Mouse (Mus musculus) layer of hippocampus, postnatal 10 days (tissue): ENCODE measurements at regions not wholly inside any gene's neighbourhood (a gene's known extent, or its start where the extent isn't known, plus 50 kb on each side); places are given as distances from the start of the nearest gene placed in this dataset.
"Not testable (repeated sequence)": the region's sequence is repeated elsewhere in the genome, so short reads cannot be mapped to it uniquely, and the experiment has no call there.

Source experiments
- DNase-seq, 2 experiments: peaks; one replicate each; pipeline ENCODE4 v3.0.0; 2021; ENCODE audit warnings: low spot score in 2 of 2

DNA sequence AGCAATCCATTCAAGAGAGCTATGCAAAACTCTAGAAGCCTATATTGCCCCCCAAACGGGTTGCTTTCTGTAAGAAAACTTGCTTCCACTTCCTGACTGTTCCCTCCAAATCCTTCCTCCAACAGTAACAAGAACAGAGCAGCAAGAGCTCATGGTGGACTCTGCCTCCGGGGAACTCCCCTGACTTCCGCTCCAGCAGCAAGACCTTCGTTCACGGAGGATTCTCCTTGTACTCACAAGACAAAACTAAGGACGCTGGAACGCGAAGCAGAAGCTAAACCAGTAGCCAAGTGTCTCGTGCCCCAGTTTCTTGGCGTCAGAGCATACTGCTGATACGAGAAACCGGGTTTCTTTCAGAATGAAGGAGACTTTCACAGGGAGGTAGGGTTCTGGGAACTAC lies 50.7 kb downstream of the H2al2a start:
- DNase-seq = no peak

DNA sequence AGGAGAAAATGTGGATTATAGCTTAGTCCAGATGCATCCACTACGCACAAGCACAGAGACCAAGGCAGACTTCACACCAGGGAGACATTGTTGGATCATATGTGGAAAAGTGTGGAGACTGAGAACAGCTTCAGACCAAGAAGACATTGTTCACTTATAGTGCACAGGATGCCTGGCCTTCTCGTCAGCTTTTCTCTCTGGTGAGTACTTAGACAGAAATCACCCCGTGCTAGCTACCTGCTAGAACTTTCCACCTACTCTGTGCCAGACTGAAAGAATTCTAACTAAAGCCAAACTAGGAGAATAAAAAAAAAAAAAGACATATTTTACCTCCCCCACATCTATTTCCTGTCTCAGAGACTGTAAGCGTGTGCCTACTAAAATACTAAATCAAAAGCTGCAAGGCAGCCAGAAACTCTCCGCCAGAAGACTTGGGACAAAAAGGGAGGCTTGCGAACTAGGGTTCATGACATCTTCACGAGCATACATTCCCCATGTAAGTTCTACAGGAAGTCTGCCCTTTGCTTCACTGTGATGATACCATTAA lies 51.3 kb downstream of the H2al2a start:
- DNase-seq = no peak

DNA sequence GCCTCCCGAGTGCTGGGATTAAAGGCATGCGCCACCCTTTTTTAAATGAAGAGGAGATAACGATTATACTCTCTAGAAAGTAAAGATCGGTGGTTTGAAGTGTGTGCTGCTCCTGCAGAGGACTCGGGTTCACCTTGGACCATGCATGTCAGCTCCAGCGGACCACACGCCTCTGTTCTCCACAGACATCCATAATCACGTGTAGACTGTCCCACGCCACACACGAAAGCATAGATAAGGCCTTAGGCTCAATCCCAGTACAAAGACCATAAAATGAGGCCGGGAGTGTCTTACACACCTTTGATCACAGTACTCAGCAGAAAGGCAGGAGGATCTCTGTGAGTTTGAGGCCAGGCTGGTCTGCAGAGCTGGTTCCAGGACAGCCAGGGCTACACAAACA lies 53.3 kb downstream of the H2al2a start:
- DNase-seq = no peak

DNA sequence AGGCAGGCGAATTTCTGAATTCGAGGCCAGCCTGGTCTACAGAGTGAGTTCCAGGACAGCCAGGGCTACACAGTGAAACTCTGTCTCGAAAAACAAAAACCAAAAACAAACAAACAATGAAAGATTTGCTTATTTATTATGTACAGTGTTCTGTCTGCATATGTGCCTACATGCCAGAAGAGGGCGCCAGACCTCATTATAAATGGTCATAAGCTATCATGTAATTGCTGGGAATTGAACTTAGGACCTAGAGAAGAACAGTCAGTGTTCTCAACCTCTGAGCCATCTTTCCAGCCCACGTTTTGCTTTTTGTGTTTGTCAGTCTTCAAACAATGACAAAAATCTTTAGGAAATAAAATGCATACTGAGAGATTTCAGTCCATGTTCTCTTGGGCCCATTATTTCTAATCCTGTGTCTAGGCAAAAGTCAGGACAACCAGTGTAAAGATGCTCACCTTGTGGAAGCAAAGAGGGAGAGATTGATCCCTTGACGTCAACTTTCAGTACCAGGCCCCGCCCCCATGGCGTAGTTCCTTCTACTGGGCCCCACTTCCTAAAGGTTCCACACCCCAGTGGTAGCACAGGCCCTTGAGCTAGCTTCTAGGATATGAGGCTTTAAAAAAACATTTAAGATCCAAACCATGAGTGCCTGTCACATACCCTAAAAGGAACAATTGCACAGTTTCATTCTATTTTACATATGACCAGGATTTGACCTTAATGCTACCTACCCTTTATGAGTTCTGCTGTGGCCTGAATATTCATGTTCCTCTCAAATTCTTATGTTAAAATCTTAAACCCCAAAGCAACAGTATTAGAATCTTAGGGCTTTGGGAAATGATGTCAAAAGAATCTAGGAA lies 54.0 kb downstream of the H2al2a start:
- DNase-seq = no peak

DNA sequence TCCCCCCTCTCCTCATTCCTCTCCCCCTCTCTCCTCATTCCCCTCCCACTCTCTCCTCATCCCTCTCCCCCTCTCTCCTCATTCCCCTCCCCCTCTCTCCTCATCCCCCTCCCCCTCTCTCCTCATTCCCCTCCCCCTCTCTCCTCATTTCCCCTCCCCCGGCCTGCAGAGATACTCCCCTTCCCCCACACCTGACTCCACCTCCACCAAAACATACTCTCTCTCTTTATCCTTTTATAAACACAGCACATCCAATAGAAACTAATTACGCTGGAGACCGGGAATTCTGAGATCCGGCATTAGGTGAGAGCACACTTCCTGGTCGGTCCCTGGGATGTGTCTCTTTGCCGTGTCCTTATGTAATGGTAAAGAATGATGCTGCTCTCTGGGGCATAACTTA lies 54.8 kb downstream of the H2al2a start:
- no peak for DNase-seq

DNA sequence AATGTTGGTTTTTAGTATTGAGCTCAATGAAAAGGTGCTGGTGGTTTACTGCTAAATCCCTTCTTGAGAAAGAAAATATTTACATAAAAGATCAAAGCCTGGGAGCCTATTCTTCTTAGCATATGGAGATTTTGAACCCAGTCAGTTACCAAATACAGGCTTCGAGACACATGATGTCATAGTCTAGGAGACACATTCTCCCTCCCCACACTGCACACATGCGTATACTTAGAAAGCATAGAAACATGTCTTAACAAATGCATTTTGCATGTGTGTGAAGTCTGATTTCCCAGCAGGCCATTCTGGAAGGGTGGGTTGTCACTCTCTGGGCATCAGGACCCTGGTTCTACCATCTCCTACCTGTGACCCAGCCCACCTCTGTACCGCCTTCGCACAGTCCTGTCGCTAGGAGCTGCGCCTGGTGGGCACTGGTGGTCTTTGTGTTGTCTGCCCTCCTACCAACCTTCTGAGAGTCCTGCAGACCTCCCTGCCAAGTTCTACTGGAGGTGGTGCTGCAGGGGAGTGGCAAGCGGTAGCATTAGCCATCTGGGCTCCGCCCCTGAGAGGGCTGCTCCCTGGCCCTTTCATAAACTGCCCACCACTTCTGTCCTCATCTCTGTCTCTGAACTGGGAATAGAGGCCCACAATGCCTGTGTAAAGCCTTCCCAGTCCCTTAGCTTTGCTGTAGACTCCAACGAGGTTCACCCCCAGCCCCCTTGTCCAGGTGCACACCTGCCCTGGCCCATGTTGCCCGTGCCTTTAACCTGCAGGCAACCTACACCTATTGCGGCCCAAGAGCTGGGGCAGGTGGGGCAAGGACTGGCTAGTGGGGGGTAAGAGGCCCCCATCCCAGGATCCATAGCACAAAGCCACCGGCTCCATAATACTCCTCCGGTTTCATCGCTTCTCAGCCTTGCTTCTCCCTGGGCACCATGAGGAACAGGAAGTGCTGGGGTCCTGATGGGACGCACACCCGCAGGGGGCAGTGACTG lies 56.6 kb downstream of the H2al2a start:
- DNase-seq = not testable (repeated sequence)

DNA sequence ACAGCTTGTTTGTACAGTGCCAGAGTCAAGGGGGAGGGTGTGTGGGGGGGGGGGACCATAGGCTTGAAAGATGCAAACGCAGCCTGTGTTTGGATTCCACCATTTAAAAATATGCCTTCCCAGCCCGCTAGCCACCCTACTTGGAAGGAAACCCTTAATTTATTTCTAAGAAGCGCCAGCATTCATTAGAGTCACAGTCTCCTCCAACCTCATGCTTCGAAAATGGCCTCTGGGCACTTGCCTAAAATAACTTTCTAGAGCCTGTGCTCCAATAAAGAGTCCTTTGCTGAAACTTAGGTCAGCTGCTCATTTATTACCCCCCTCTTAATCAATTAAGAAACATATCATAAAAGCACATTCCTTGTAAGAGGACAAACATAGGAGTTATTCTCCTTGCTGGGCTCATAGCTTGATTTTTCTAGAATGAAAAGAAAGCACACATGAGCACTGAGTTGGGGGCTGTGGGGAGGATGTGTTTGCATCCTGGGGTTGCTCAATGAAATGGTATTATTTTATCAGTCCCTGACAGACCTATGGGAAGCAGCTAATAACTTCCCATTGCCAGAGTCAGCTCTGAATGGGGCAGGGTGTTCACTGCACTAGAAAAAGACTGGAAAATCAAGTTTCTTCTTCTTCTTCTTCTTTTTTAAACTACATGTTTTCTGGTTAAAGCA lies 57.4 kb downstream of the H2al2a start:
- no peak for DNase-seq

DNA sequence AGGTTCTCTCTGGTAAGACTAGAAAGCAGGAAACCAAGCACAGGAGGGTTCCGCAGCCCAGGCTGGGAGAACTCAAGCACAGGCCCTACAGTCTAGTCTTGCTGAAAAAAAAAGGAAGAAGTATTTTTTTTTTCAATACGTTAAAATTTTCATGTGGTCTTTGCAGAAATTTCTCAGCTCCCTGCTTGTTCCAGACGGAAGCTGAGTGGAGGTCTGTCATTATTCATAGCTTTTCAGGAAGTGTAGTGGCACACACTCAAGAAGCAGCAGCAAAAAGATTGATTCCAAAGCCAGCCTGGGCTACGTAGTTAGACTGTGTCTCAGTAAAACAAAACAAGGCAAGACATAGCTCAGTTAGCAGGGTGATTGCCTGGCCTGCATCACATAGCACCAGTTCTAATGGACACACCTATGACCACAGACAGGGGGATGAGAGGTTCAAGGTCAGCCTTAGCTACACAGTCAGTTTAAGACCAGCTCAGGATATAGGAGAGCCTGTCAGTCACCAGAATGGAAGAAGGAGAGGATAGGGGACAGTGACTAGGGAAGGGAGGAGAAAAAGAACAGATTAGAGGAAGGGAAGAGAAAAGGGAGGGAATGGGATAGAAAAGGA lies 60.1 kb downstream of the H2al2a start:
- no peak for DNase-seq

DNA sequence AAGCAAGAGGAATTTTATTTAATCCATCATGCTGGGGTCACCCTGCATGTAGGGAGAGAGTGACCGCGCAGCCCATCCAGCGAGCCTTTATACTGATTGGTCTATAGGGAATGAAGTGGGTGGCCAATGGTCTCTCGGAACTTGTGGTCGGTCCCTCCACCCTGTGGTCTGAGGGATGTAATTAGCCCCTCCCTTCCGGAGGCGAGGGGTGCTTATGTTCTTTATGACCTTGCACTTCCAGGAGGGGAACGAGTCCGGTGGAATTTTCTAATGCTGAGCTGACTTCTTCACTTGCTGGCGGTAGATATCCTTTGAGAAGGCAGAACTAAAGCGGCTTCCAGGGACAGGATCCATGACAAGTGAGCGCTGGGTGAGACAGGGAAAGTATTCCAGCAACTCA lies 60.8 kb downstream of the H2al2a start:
- no peak for DNase-seq

DNA sequence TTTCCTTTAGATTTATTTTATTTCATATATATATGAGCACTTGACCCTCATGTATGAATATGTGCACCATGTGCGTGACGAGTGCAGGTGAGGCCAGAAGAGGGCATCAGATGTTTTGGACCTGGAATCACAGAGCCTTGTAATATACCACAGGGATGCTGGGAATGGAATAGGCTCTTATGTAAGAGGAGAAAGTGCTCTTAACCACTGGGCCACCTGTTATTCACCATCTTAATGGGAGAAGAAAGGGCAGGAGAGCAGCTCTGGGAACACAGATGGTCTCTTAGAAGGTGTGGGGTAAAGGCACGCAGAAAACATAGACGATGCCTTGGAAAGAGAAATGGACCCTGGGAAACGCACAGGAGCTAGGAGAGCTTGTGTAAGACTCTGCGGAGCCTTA lies 61.3 kb downstream of the H2al2a start:
- no peak for DNase-seq

DNA sequence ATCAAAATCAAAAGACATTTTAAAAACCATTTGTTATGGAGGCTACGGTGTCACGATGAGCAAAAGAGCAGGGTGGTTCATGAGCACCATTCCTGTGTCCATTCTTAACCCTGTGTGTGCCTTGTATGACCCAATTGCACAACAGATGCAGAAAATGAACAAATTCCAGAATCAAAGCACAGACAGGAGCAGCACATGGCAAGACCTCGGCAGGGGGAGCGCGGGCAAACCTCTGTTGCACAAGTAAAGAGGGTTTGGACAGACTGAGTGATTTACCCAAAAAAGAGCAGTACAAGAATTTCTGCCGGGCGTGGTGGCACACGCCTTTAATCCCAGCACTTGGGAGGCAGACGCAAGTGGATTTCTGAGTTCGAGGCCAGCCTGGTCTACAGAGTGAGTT lies 62.1 kb downstream of the H2al2a start:
- no peak for DNase-seq

DNA sequence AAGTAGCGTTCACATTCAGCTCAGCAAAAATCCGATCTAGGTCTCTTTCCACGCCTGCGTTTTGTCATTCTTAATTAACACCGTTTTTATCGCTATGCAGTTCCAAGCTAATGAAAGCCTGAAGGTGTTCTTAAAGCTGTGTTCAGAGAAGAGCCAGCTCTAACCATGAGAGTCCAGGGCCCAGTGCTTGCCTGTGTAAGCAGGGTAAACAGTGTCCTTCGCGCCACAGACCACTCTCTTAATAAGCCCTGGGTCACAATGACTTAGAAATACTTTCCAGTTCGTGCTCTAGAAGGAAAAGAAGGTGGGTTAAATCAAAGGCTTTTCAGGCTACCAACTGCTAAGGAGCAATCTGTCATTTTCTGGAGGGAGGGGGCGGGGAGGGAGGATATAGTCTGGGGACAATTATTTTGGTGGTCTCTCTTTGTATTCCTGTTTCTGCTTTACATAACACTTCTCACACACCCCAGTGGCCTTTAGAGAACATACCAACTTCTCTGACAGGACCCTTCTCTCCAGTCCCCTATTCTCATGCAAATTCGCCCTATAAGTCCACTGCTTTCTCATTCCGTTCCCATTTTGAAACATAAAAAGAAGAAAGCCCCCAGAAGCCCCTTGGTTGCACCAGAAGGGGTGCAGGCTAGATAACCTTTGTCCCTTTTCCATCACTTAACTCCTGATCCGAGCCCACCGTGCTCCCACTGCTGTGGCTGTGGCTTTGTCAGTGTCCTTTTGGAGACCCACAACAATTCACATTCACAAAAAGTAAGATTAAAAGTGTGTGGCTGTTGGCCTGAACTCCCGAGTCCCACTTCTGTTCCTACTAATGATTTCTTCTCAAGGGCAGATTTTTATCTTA lies 63.6 kb downstream of the H2al2a start:
- no peak for DNase-seq

DNA sequence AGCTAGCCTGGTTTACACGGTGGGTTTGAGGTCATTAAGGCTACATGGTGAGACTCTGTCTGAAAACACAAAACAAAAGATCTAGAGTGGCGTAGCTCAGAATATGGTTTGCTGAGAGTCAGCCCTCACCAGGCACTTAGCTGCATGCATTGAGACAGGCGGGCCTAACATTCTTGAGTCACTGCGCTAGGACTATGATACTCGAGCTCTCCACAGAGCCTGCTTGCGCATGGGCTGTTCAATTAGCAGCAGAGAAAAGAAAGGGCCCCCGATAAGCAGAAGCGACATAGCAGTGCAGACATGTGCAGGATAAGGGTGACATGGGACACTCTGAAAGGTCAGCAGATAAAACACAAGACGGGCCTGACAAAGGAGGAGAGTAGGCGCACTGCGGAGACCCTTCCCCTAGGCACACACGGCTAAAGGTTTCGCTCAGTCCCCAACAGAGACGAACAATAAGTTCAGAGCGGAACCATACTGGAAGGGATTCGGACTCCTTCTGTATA lies 64.3 kb downstream of the H2al2a start:
- no peak for DNase-seq

DNA sequence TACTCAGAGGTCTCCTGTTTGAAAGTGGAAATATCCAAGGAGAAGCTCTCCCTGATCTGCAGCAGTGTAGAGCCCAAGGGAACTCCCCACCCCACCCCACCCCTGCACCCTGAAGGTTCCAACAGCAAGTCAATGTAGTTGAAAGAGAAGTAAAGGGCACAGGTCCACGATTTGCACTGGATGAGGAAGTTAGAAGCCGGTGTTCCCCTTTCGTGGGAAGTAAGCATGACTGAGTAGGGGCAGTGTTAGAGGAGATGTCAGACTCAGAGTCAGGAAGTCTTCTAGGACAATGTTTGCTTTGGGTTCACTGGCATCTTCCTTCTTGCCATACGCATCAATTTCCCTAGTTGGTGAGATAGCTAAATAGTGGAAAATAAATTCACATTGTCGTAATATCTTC lies 64.9 kb downstream of the H2al2a start:
- no peak for DNase-seq

DNA sequence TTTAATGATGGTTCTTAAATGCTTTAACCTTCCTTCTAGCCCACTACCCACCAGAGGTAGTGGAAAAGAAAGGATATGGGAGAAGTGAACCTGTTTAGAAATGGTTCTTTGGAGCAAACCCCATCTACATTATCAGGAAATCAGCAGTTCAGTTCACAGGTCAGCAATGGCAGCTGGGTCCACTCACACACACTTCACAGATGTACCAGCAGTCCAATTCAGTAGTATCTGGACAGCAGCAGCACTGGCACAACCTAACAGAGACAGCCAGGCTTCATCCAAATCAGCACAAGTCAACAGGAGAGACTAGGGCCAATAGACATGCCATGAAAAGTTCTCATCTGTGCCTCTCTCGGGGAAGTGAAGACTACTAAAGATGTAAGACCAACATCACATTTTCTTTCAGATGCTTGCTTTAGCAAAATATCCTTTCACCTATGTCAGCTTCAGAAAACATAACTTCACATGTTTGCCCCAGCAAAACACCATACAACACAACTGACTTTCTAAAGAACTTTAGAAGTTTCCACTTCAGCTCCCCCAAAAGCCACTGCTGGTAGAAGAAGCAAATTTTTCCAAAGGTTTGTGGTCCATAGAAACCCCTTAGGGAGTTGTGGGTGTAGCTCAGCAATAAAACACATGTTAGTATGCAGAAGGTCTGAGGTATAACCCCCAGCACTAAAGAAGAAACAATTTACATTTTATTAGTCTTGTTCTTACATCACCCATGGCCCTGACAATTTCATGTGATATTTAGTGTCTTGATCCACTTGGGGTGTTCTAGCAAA lies 77.7 kb downstream of the H2al2a start:
- DNase-seq = no peak

DNA sequence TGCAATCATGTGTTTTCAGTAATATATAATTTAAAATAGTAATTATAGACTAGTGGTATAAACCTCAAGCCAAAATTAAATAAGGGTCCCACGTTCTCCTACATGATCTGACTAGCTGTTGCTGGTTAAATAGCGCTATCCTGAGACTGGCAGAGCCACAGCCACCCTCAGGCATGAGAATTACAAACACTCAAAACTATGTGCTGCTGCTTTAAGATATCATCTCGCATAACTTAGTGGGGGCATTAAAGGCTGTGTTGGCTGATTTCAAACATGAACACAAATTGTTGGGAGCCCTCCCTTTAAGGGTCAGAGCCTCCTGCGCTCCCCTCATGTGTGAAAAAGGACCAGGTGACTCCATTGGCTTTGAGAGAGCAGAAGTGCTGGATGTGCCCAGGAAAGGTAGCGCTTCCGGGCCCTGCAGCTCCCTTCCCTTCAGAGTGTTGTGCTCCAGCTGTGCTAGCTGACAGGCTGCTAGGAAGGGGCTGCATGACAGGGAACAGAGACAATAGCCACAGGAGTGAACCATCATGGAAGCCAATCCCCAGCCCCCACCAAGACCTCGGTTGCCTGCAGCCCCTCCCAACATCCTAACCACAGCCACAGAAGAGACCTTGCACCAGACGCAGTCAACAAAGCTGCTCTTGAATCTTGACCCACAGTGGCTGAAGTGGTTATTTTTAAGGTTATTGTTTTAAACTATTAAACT lies 79.4 kb downstream of the H2al2a start:
- DNase-seq = no peak

DNA sequence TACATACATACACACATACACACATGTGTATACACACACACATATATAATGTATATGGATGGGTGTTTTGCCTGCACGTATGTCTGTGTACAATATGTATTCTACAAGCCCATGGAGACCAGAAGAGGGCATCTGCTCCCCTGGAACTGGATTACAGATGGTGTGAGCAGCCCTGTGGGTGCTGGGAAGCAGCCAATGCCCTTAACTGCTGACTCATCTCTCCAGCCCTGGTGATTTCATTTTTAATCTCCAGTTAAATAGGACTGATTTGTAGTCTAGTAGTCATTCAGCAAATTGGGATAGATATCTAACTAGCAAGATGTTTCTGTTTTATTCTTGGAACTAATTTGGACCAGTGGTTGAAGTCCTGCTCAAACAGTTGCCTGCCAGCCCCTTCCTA lies 94.1 kb downstream of the H2al2a start:
- DNase-seq = no peak

DNA sequence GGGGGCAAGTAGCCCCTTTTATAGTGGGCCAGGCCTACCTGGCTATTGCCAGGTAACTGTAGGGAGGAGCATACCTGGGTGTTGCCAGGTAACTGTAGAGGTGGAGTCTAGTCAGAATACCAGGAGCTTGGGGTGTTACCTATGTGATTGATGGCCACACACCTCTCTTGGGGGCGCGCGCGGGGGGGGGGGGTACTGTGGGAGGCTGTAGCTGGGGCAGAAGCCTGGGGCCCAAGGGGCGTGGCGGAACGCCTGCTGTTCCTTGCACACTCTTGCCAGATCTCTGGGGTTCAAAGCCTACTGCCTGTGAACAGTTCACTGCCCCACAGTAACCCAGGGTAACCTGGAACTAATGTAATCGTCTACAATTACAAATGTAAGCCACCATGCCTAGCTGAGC lies 96.6 kb downstream of the H2al2a start:
- no peak for DNase-seq
